Mouse (Mus musculus): ENCODE measurements around the gene Gm49336.

The Gm49336 gene

DNA sequence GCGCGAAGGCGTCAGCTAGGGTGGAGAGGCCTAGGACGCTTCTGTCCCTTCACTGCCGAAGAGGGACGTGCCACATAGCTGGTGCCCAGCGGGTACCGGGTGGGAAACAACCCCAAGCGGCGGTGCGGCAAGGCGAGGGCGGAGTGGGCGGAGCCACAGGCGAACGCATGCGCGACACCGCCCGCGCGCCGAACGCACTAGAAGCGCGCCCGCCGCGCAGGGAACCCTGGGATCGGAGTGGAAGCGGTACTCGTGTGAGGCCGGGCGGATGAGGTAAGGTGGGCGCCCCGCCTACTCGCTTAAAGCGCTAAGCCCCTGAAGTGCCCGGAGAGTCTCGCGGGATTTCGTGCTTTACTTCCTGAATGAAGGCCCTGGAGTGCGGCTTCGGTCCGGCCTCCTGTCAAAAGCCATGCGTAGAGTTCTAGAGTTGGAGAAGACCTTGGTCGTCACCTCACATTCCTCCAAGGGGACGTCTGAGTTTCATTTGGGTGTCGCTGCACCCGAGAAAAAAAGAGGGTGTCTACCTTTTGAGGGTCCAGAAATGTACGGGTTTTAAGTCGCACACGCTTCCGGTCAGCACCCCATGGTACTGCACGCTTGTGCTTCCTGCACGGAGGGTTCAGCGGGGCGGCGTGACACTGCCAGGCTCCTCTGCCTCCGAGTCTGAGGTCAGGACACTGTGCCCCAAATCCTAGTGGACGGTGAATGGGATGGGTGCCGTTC lies at the start of gene Gm49336, which contains the start of gene Nupl1:
Gene Gm49336, minus strand, starts transcription at position 227 of the 723 bp plus-strand sequence.
Gene Nupl1, minus strand, starts transcription at position 151 of the 723 bp plus-strand sequence.
- DNase-seq: peak; percentile 99

- DNase-seq: no peak
These were observed 49.7 kb upstream of the Gm49336 start for GRCm38 (mm10) chr14:60301024-60301423.

GRCm38 (mm10) chr14:60300224-60300991 lies 49.1 kb upstream of the Gm49336 start:
- DNase-seq: no peak

- no peak for DNase-seq
These were observed 44.2 kb upstream of the Gm49336 start for GRCm38 (mm10) chr14:60295531-60295930.

DNA sequence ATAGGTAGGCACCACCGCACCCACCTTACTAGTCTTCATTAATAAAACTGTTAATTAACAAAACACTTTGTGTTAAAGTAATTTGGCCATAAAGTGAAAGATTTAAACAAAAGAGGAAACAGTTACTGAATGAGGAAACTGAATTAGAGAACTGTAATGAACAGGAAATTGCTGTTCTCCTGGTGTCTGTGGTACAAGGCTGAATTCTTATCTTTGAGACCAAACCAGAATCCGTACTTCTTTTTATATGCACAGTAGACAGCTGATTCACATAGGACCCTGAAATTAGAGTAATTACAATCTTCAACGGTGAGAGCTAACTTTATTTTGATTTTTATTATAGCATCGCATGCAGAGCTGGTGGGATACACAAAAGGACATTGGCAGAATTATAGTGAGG lies 39.1 kb upstream of the Gm49336 start:
- no peak for DNase-seq

DNA sequence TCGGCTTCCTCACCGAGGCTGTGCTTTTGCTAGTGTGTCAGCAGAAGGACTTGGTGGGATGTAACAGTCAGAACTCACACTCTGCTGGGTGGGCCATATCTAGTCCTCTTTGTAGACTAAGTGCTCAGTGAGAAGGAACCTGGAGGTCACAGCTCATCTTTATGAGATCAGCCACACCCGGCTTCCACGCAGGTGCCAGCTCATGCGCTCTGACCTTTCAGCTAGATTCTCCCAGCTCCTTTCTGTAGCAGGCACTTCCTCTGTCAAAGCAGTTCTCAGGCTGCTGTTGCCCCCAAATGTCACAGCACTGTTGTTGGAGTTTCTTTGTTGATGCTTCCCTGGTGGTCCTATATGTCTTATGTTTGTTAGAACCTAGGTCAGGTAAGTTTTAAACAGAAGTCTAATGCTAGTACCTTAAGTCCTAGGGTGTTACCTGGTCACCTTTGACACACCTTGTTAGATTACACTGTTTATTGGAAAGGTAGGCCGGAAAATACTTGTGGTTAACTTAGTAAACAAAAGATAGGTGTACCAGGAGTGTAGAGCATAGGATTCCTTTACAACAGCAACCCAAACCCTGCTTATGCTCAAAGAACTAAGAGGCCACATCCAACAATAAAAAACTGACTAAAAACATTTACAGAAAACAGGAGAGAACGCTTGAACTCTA lies 35.0 kb upstream of the Gm49336 start:
- DNase-seq: no peak

- peak; percentile 23 to 34 for DNase-seq
These were observed 24.3 kb upstream of the Gm49336 start for GRCm38 (mm10) chr14:60275301-60276276.

GRCm38 (mm10) chr14:60273346-60273745 lies 22.0 kb upstream of the Gm49336 start:
- DNase-seq: no peak

DNA sequence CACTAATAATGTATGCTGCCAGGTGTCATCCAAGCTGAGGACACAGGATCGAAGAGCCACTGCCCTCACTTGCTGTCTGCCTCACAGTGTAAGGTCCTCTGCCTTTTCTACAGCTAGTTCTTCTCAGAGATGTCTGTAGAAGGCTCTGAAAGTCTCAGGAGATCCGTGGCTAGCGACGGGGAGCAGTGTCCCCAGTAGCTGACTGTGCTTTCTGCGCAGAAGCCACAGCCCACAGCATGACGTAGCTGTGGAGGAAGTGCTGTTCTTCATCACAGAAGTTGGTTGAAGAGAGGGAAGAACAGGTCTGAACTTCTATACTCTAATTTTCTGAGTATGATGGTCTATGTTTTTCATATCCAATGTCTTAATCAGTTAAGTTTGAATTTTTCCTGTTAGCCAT lies 18.0 kb upstream of the Gm49336 start:
- DNase-seq: no peak

DNA sequence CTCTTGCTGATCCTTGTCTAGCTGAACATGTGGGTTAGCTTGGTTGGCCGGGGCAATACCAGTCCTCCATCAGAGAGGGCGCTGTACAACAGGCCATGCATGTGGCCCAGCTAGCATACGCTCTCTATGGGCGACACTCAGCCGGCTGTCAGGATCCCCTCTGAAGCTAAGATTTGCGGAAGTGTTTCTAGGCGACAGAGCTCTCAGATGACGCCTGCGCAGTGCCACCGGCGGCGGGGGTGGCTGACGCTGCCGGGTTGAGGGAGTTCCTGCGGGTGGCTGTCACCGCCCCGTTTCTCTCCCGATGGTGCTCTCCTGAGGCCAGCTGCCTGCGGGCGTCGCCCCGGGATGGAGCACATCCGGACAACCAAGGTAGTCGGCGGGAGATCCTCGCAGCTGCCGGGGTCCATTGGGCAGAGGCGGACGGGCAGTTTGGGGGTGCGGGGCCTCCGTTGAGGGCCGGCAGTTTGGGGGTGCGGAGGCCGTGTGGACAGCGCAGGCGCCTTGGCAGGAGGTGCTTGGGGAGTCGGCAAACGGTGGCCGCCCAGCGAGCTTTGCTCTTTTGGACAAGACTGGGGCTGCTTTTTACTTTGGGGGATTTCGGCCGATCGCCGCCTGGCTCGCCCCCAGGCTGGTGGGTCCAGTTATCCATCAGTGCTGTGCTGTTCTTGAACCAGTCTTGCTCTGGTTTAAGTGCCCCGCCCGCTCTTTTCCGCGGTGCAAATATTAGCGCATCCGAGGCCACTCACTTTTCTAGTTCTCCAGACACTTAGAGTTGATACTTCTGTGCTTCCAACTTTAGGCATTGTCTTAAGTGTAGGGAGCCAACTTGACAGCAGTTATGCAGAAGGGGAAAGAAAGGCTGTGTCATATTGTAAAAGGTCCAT lies 13.9 kb upstream of the Gm49336 start, which contains the start of gene Mtmr6:
Gene Mtmr6, plus strand, starts transcription at position 239 of the 887 bp plus-strand sequence.
- DNase-seq: peak; percentile 96

DNA sequence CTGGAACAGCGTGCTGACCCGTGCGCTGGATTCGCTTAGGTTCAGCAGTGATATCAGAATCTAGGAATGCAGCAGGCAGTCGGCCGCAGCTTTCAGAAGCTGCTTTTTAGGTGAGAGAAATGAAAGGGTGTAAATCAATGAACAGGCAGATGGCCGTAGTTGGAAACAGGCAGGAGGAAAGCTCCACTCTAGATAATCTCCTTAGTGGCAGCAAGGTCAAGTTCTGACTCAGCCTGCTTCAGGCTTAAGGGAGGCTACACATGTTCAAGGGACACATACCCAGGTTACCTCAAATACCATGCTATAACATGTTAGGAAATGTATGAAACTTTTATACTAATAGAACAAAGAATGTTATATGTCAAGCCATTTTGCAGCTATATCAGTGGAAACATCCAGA lies 11.0 kb upstream of the Gm49336 start:
- no peak for DNase-seq

GRCm38 (mm10) chr14:60257851-60258250 lies 6.5 kb upstream of the Gm49336 start:
- no peak for DNase-seq

DNA sequence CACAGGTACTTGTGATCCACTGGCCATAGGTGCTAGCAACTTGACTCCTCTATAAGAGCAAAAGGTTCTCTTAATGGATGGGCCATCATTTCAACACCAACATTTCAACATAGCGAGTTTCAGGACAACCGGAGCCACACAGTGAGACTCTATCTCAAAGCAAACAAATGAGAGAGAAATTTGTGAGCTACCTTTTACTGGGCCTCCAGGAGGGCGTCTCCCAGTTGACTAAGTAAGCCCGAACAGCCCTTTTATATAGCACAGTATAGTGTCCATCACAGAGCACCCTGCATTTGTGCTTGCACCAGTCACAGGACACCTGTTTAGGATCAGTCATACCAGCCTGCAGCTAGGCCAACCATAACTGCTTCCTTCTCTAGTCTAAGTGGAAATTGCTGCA lies 5.8 kb upstream of the Gm49336 start:
- DNase-seq: no peak

DNA sequence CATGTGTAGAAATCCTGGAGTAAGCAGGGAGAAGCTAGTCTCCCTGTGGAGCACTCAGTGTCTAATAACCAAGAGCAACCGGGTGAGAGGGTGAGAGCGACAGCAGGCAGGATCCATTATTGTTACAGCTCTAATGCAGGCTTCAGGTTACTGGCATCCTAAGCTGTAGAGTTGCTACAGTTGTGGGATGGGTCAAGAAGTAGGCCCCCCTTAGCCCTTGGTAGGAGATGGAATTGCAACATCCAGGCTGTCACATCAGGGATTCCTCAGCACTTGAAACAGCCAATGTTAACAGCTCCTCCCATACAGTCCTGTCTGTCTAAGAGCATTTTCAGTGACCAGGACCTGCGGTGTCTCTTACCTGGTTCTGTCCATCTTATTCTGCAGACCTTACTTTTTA lies 5.0 kb upstream of the Gm49336 start:
- DNase-seq: no peak

DNA sequence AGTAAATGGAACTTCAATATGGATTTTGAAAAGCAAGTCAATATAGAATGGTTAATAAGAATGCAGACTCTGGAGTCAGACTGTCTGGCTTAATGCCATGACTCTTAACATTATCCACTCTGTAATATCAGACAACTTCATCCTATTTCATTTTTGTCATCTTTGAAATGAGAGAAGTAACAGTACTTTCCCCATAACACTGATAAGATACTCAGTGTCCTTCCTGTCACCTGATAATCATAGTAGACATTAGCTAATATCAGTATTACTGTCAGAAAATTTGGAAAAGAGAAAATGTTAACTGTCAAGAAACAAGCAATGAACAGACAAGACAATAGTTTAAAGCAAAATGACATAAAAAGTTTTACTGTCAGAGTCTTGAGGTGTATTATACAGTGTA lies 3.5 kb upstream of the Gm49336 start:
- DNase-seq: no peak

- DNase-seq: no peak
These were observed 2.2 kb upstream of the Gm49336 start for GRCm38 (mm10) chr14:60253466-60253865.

GRCm38 (mm10) chr14:60252004-60253000 lies 995 bp upstream of the Gm49336 start:
- peak; percentile 4 to 26 for DNase-seq

DNA sequence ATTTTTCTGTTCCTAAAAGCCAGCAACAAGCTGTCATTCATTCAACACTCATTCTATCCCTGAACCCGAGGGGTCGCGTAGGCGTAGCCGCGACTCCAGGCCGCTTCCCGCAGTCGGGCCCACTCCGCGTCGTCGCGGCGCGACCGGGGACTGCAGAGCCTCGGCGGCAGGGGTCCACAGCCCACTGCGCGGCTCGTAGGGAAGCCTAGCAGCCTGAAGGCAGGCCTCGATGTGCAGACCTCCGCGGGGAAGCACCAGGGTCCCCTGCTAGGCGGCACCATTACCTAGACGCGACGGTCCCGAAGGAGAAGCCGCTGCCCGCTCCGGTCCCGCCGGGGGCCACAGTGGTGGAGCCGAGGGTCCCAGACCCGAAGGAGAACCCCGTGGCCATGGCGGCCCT lies 428 bp downstream of the Gm49336 start:
- no peak for DNase-seq

- no peak for DNase-seq
These were observed 941 bp downstream of the Gm49336 start for GRCm38 (mm10) chr14:60250366-60250765.

- no peak for DNase-seq
These were observed 12.8 kb downstream of the Gm49336 start for GRCm38 (mm10) chr14:60238551-60238950.
